Mouse (Mus musculus): Measurements from ENCODE around the gene Hist1h2bf. TPM values are rescaled to one million over a fixed set of nuclear protein-coding genes. Genes with fewer than 3 reads are reported as not detected.

The Hist1h2bf gene
- polyA plus RNA-seq, 1 experiment = 7.9 TPM

GRCm38 (mm10) chr13:23536076-23536822 lies 37.7 kb downstream of the Hist1h2bf start:
- peak overlapping the region; percentile 55 for H3K27ac ChIP-seq (ENCODE audit: insufficient read depth, low read depth, low read length)
- peak overlapping the region; percentile 45 for H3K4me3 ChIP-seq (ENCODE audit: insufficient read depth, low read length)
- peaks cover 29% of the 10 kb centered on the region for H3K4me1 ChIP-seq (ENCODE audit: control insufficient read depth, insufficient read depth, low read length)
- TF ChIP-seq CTCF (IDR thresholded peaks at IDR 0.05; ENCODE audit: low read depth, low read length) = no peak
- TF ChIP-seq POLR2A (IDR thresholded peaks at IDR 0.05; ENCODE audit: borderline replicate concordance, low read depth, low read length) = no peak

GRCm38 (mm10) chr13:23535137-23536075 lies 38.6 kb downstream of the Hist1h2bf start, which contains the start of gene Hist1h3g:
TSS of gene Hist1h3g (plus strand) at chr13:23535422.
- Histone ChIP-seq H3K4me1 (ENCODE audit: control insufficient read depth, insufficient read depth, low read length) (peaks cover 29% of the 10 kb centered on the region), H3K4me3 (ENCODE audit: insufficient read depth, low read length) (peak within 1 kb of the TSS; percentile 63), H3K27ac (ENCODE audit: insufficient read depth, low read depth, low read length) (peak within 1 kb of the TSS; percentile 84)

- Histone ChIP-seq H3K27ac (ENCODE audit: insufficient read depth, low read depth, low read length) (peak overlapping the region; percentile 84), H3K4me3 (ENCODE audit: insufficient read depth, low read length) (peak overlapping the region; percentile 63), H3K4me1 (ENCODE audit: control insufficient read depth, insufficient read depth, low read length) (peaks cover 29% of the 10 kb centered on the region)
- no peak for TF ChIP-seq CTCF (IDR thresholded peaks at IDR 0.05; ENCODE audit: low read depth, low read length)
- no peak for TF ChIP-seq POLR2A (IDR thresholded peaks at IDR 0.05; ENCODE audit: borderline replicate concordance, low read depth, low read length)
These were observed 39.4 kb downstream of the Hist1h2bf start for GRCm38 (mm10) chr13:23534368-23535131.

- Histone ChIP-seq H3K4me1 (ENCODE audit: control insufficient read depth, insufficient read depth, low read length) (peaks cover 28% of the 10 kb centered on the region), H3K27ac (ENCODE audit: insufficient read depth, low read depth, low read length) (peak within 1 kb of the TSS; percentile 84), H3K4me3 (ENCODE audit: insufficient read depth, low read length) (peak within 1 kb of the TSS; percentile 63)
These were observed 40.2 kb downstream of the Hist1h2bf start, which contains the start of gene Hist1h2af for GRCm38 (mm10) chr13:23533560-23534367. TSS of gene Hist1h2af (plus strand) at chr13:23533906.

GRCm38 (mm10) chr13:23532262-23533075 lies 41.5 kb downstream of the Hist1h2bf start:
- H3K4me3 ChIP-seq (ENCODE audit: insufficient read depth, low read length) = peak overlapping the region; percentile 54
- peaks cover 19% of the 10 kb centered on the region for H3K4me1 ChIP-seq (ENCODE audit: control insufficient read depth, insufficient read depth, low read length)
- TF ChIP-seq CTCF (IDR thresholded peaks at IDR 0.05; ENCODE audit: low read depth, low read length) (no peak), POLR2A (IDR thresholded peaks at IDR 0.05; ENCODE audit: borderline replicate concordance, low read depth, low read length) (no peak)
- H3K27ac ChIP-seq (ENCODE audit: insufficient read depth, low read depth, low read length) = peak overlapping the region; percentile 75

GRCm38 (mm10) chr13:23530901-23531875 lies 42.8 kb downstream of the Hist1h2bf start, which contains the start of gene Hist1h4h:
TSS of gene Hist1h4h (plus strand) at chr13:23531050.
- TF ChIP-seq CTCF (IDR thresholded peaks at IDR 0.05; ENCODE audit: low read depth, low read length) (no peak), POLR2A (IDR thresholded peaks at IDR 0.05; ENCODE audit: borderline replicate concordance, low read depth, low read length) (peak; percentile 96)
- Histone ChIP-seq H3K4me1 (ENCODE audit: control insufficient read depth, insufficient read depth, low read length) (peaks cover 15% of the 10 kb centered on the region), H3K27ac (ENCODE audit: insufficient read depth, low read depth, low read length) (peak within 1 kb of the TSS; percentile 95), H3K4me3 (ENCODE audit: insufficient read depth, low read length) (peak within 1 kb of the TSS; percentile 71)

DNA sequence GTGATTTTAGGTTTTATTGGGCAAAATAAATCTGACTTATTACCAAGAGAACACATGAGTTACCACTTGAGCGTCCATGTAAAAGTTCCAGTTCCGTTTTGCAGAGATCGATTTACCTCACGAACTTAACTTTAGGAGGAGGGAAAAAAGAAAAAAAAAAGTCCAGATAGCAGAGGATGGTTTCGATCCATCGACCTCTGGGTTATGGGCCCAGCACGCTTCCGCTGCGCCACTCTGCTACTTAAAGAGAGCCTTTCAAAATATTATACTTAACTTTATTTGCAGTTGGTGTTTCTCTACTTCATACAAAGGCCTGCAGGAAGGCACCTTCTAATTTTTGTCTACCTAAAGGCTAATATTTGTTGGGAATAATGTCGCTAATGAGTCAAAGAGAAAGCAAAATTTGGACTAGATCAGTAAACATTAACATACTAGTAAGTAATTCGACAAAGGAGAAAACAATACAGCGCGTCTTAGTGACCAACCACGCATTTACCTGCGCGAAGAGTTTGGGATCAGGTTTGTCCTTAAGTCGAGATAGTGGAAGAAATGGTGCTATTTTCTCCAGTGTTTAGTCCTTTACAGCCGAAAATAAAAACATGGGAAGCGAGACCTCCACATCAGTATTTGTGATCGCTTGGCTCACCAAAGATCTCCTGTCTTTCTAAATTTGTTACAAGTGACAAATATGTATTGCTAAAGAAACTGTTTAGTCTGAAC lies 43.7 kb downstream of the Hist1h2bf start:
- Histone ChIP-seq H3K4me3 (ENCODE audit: insufficient read depth, low read length) (peak overlapping the region; percentile 71), H3K27ac (ENCODE audit: insufficient read depth, low read depth, low read length) (peak overlapping the region; percentile 95), H3K4me1 (ENCODE audit: control insufficient read depth, insufficient read depth, low read length) (peaks cover 15% of the 10 kb centered on the region)
- TF ChIP-seq POLR2A (IDR thresholded peaks at IDR 0.05; ENCODE audit: borderline replicate concordance, low read depth, low read length) (no peak), CTCF (IDR thresholded peaks at IDR 0.05; ENCODE audit: low read depth, low read length) (no peak)

Measured in bone marrow macrophage, adult 2 months (primary cell).